Mouse (Mus musculus) kidney, adult 2 months (tissue): ENCODE results near the gene Ric3. TPM values are rescaled to one million over a fixed set of nuclear protein-coding genes. Genes with fewer than 3 reads are reported as not detected.
A peak's percentile ranks its signal among the peaks of the same experiment; 100 is the strongest.

Source experiments
- DNase-seq: peaks from one replicate; pipeline ENCODE4 v3.0.0; 2021
- H3K27ac ChIP-seq: fragments of 200-500 bp; 2 replicates; pipeline ENCODE4 v1.5.1; 2012; ENCODE audit warnings: low read depth, low read length, control low read depth, inconsistent platforms; ENCODE audit not compliant: insufficient read depth
- H3K27me3 ChIP-seq: fragments of 200-500 bp; replicated peaks from 2 replicates; pipeline ENCODE4 v1.6.1; 2012; ENCODE audit warnings: mild to moderate bottlenecking, moderate library complexity, low read length, inconsistent platforms; ENCODE audit not compliant: control insufficient read depth, insufficient read depth
- H3K36me3 ChIP-seq: fragments of 200-500 bp; 2 replicates; pipeline ENCODE4 v1.6.1; 2012; ENCODE audit warnings: mild to moderate bottlenecking, moderate library complexity, low read length, inconsistent platforms; ENCODE audit not compliant: control insufficient read depth, insufficient read depth
- H3K4me1 ChIP-seq: fragments of 200-500 bp; 2 replicates; pipeline ENCODE4 v1.6.1; 2011; ENCODE audit warnings: low read length; ENCODE audit not compliant: control insufficient read depth, insufficient read depth
- H3K4me3 ChIP-seq: fragments of 200-500 bp; 2 replicates; pipeline ENCODE4 v1.5.1; 2011; ENCODE audit warnings: mild to moderate bottlenecking, low read depth, low read length, control low read depth; ENCODE audit not compliant: insufficient read depth
- CTCF ChIP-seq: fragments of 200-500 bp; conservative IDR thresholded peaks from 2 replicates; pipeline ENCODE4 v1.5.1; 2011; ENCODE audit warnings: low read depth, mild to moderate bottlenecking, control low read depth, low read length, moderate library complexity, mixed read lengths; ENCODE audit not compliant: insufficient read depth, insufficient read length
- POLR2A ChIP-seq: fragments of 200-500 bp; IDR thresholded peaks from one replicate; pipeline ENCODE4 v1.6.1; 2011; ENCODE audit warnings: low read depth, low read length, control low read depth
- WGBS: fragments of 180-500 bp; shearing (Covaris S2); methylation state at CpG from one replicate; pipeline ENCODE4 v1.1.7; 2018; 5-methylcytosine and 5-hydroxymethylcytosine counted together
- polyA plus RNA-seq: library from polyadenylated mRNA; depleted of rRNA; stranded (reverse); fragments of >200 nt; gene quantifications from 2 replicates; pipeline ENCODE4 v1.2.3, GENCODE M21; 2012

Gene Ric3
- polyA plus RNA-seq, 1 experiment, result 0.63 TPM

GRCm38 (mm10) chr7:109083813-109084184, 668 bp upstream of the Ric3 start:
- DNase-seq, result no peak
- H3K27me3 ChIP-seq, result no peaks in the 10 kb centered on the region
- H3K27ac ChIP-seq, result no peak overlapping the region
- TF ChIP-seq POLR2A (no peak), CTCF (no peak)
- 81% methylated on average over 4 of the region's 4 CpGs for WGBS
- no peaks in the 10 kb centered on the region for H3K36me3 ChIP-seq
- H3K4me1 ChIP-seq, result no peaks in the 10 kb centered on the region
- no peak overlapping the region for H3K4me3 ChIP-seq

GRCm38 (mm10) chr7:109082269-109083112, 640 bp downstream of the Ric3 start:
- TF ChIP-seq POLR2A (no peak), CTCF (no peak)
- Histone ChIP-seq H3K4me1 (no peaks in the 10 kb centered on the region), H3K4me3 (peak overlapping the region; percentile 37), H3K36me3 (no peaks in the 10 kb centered on the region), H3K27me3 (no peaks in the 10 kb centered on the region), H3K27ac (no peak overlapping the region)
- DNase-seq, result peak; percentile 16
- 22% methylated on average over 12 of the region's 12 CpGs for WGBS

- Histone ChIP-seq H3K27me3 (no peaks in the 10 kb centered on the region), H3K4me3 (no peak overlapping the region), H3K27ac (no peak overlapping the region), H3K4me1 (no peaks in the 10 kb centered on the region), H3K36me3 (no peaks in the 10 kb centered on the region)
- WGBS, result 72% methylated on average over 5 of the region's 5 CpGs
- TF ChIP-seq POLR2A, result no peak
- no peak for TF ChIP-seq CTCF
- no peak for DNase-seq
These were observed 10.8 kb downstream of the Ric3 start for GRCm38 (mm10) chr7:109072326-109072725.

DNA sequence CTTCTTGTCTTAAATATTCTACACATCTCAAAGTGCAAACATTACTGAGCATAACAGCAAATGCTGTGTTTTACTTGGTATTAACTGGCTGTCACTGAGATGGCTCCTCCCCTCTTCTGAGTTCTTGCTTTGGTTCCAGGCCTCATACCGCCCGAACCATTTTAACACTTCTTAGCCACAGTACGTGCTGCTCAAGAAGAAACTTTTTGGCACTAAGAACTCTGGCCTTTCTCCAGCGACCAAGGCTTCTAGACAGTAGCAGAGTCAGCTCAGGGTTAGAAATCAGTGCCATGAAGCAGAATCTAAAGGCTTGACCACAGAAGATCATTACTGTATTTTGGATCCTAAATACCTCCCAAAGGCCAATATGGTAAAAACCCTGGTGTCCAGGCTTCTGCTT, 13.5 kb downstream of the Ric3 start:
- 71% methylated on average over 4 of the region's 4 CpGs for WGBS

GRCm38 (mm10) chr7:109059536-109059935, 23.6 kb downstream of the Ric3 start:
- no peak overlapping the region for H3K4me3 ChIP-seq
- 87% methylated on average over 4 of the region's 4 CpGs for WGBS
- TF ChIP-seq POLR2A (no peak), CTCF (no peak)

More for the DNA sequence above, 13.5 kb downstream of the Ric3 start:
- Histone ChIP-seq H3K36me3 (no peaks in the 10 kb centered on the region), H3K27me3 (no peaks in the 10 kb centered on the region), H3K4me3 (no peak overlapping the region), H3K4me1 (no peaks in the 10 kb centered on the region), H3K27ac (no peak overlapping the region)
- no peak for DNase-seq
- no peak for TF ChIP-seq CTCF
- TF ChIP-seq POLR2A, result no peak

GRCm38 (mm10) chr7:109050831-109051230, 32.3 kb downstream of the Ric3 start:
- 86% methylated on average over 1 of the region's 1 CpGs for WGBS
- TF ChIP-seq CTCF (no peak), POLR2A (no peak)

More at GRCm38 (mm10) chr7:109059536-109059935, 23.6 kb downstream of the Ric3 start:
- DNase-seq, result no peak
- H3K27me3 ChIP-seq, result no peaks in the 10 kb centered on the region
- no peaks in the 10 kb centered on the region for H3K4me1 ChIP-seq
- no peak overlapping the region for H3K27ac ChIP-seq
- H3K36me3 ChIP-seq, result no peaks in the 10 kb centered on the region

DNA sequence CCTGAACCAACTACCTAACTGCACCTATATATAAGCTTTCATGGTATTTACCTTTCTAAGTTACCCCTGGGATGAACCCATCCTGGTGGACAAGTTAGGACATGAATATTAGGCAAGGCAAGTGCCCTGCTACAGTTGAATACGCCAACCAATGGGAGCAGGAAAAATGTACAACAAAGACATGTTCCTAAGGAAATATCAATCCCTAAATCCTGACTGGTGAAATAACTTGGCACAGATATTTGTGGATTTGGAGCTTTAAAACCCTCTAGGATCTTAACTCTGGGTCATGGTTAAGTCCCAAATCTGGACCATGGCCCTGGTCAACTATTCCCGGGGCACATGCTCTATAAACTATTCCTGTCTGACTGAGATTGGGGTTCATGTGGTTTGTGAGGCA, 37.3 kb downstream of the Ric3 start:
- 93% methylated on average over 2 of the region's 2 CpGs for WGBS
- Histone ChIP-seq H3K27ac (no peak overlapping the region), H3K4me3 (no peak overlapping the region), H3K36me3 (no peaks in the 10 kb centered on the region), H3K4me1 (no peaks in the 10 kb centered on the region), H3K27me3 (no peaks in the 10 kb centered on the region)
- DNase-seq, result no peak
- TF ChIP-seq POLR2A (no peak), CTCF (no peak)

More at GRCm38 (mm10) chr7:109050831-109051230, 32.3 kb downstream of the Ric3 start:
- Histone ChIP-seq H3K27ac (no peak overlapping the region), H3K4me1 (no peaks in the 10 kb centered on the region), H3K4me3 (no peak overlapping the region), H3K36me3 (no peaks in the 10 kb centered on the region), H3K27me3 (no peaks in the 10 kb centered on the region)
- DNase-seq, result no peak
